Mouse (Mus musculus) ES-E14 (cell line): ENCODE measurements at regions not wholly inside any gene's neighbourhood (a gene's known extent, or its start where the extent isn't known, plus 50 kb on each side); places are given as distances from the start of the nearest gene placed in this dataset.

Source experiments
- DNase-seq: peaks from one replicate; pipeline ENCODE4 v3.0.0-alpha.2; 2013; ENCODE audit warnings: low read depth, low spot score
- H3K27ac ChIP-seq: 2 replicates; pipeline ENCODE4 v1.5.1; 2012; ENCODE audit warnings: low read depth, mild to moderate bottlenecking, low read length, moderate library complexity, mixed read lengths; ENCODE audit not compliant: poor library complexity, insufficient read depth, severe bottlenecking
- H3K36me3 ChIP-seq: 2 replicates; pipeline ENCODE4 v1.6.1; 2012; ENCODE audit warnings: mild to moderate bottlenecking, low read length, moderate library complexity, mixed read lengths; ENCODE audit not compliant: control insufficient read depth, poor library complexity, insufficient read depth, severe bottlenecking
- H3K4me1 ChIP-seq, 2 experiments: fragments of 150-350 bp in 1 of 2; sonication (generic) in 1 of 2; 2 replicates each; pipeline ENCODE4 v1.6.1; 2012; ENCODE audit warnings: low read length in 2 of 2, mild to moderate bottlenecking in 1 of 2, mixed read lengths in 1 of 2; ENCODE audit not compliant: control insufficient read depth in 2 of 2, insufficient read depth in 2 of 2, poor library complexity in 1 of 2
- H3K4me3 ChIP-seq, 2 experiments: fragments of 150-350 bp in 1 of 2; sonication (generic) in 1 of 2; 2 replicates each; pipeline ENCODE4 v1.5.1; 2012; ENCODE audit warnings: low read length in 2 of 2, low read depth in 1 of 2, mild to moderate bottlenecking in 1 of 2, mixed read lengths in 1 of 2; ENCODE audit not compliant: insufficient read depth in 1 of 2, poor library complexity in 1 of 2, severe bottlenecking in 1 of 2
- H3K9ac ChIP-seq: 2 replicates; pipeline ENCODE4 v1.6.1; 2012; ENCODE audit warnings: low read depth, mild to moderate bottlenecking, low read length, mixed read lengths; ENCODE audit not compliant: poor library complexity, insufficient read depth, severe bottlenecking
- H3K9me3 ChIP-seq: fragments of 150-350 bp; sonication (generic); 2 replicates; pipeline ENCODE4 v1.6.1; 2012; ENCODE audit warnings: low read depth, mild to moderate bottlenecking, low read length; ENCODE audit not compliant: control insufficient read depth, insufficient read depth
- CHD2 ChIP-seq: IDR thresholded peaks from 2 replicates; pipeline ENCODE4 v1.6.1; 2014; ENCODE audit warnings: mild to moderate bottlenecking, low read depth, low read length, inconsistent platforms
- HCFC1 ChIP-seq: IDR thresholded peaks from 2 replicates; pipeline ENCODE4 v1.6.1; 2012; ENCODE audit warnings: low read length, inconsistent platforms, borderline replicate concordance; ENCODE audit not compliant: insufficient read depth
- MAFK ChIP-seq: IDR thresholded peaks from 2 replicates; pipeline ENCODE4 v1.6.1; 2014; ENCODE audit warnings: mild to moderate bottlenecking, low read depth, low read length, inconsistent platforms; ENCODE audit not compliant: insufficient read depth
- ZC3H11A ChIP-seq: IDR thresholded peaks from 2 replicates; pipeline ENCODE4 v1.6.1; 2012; ENCODE audit warnings: low read depth, mild to moderate bottlenecking, inconsistent platforms, low read length, borderline replicate concordance
- ZNF384 ChIP-seq: IDR thresholded peaks from 2 replicates; pipeline ENCODE4 v1.6.1; 2012; ENCODE audit warnings: low read depth, low read length, inconsistent platforms
- in situ Hi-C, 2 experiments: fragments of 600-800 bp; cut with MboI; formaldehyde crosslinking; loops; one replicate each; pipeline ENCODE4 v1.15.1; 2025; ENCODE audit warnings: low sequenced_read_pairs in 2 of 2, inconsistent platforms in 1 of 2; ENCODE audit not compliant: unreplicated experiment in 2 of 2

- no peaks in the 10 kb centered on the region for H3K9me3 ChIP-seq
- 0 out of 4 replicates have a peak, but pooled peaks cover 0 to 2% of the 10 kb centered on the region in 2 experiments for H3K4me1 ChIP-seq
- H3K27ac ChIP-seq: no peak overlapping the region
- no peak for DNase-seq
- in situ Hi-C loops: no loop called here
- H3K9ac ChIP-seq: no peak overlapping the region
- TF ChIP-seq ZNF384: no peak
- TF ChIP-seq ZC3H11A: no peak
- TF ChIP-seq HCFC1: no peak
- no peak for TF ChIP-seq MAFK
- TF ChIP-seq CHD2: no peak
- H3K4me3 ChIP-seq: no peak overlapping the region
- no peaks in the 10 kb centered on the region for H3K36me3 ChIP-seq
Observed at GRCm38 (mm10) chr15:5872042-5872441, 427.5 kb upstream of the Dab2 start.

- no peak overlapping the region for H3K9ac ChIP-seq
- no peak for DNase-seq
- no peaks in the 10 kb centered on the region for H3K9me3 ChIP-seq
- TF ChIP-seq MAFK: no peak
- no peak for TF ChIP-seq HCFC1
- TF ChIP-seq CHD2: no peak
- no peak for TF ChIP-seq ZC3H11A
- in situ Hi-C loops: no loop called here
- no peak overlapping the region for H3K4me3 ChIP-seq
- no peak overlapping the region for H3K27ac ChIP-seq
- H3K36me3 ChIP-seq: no peaks in the 10 kb centered on the region
- no peaks in the 10 kb centered on the region for H3K4me1 ChIP-seq
Observed at GRCm38 (mm10) chr15:5877749-5878148, 421.8 kb upstream of the Dab2 start.

- no peaks in the 10 kb centered on the region for H3K36me3 ChIP-seq
- H3K4me3 ChIP-seq: no peak overlapping the region
- TF ChIP-seq MAFK: no peak
- no peak for TF ChIP-seq ZNF384
- TF ChIP-seq ZC3H11A: no peak
- TF ChIP-seq CHD2: no peak
- no peak for TF ChIP-seq HCFC1
- DNase-seq: no peak
- H3K27ac ChIP-seq: no peak overlapping the region
- in situ Hi-C loops: no loop called here
- peaks cover 1% of the 10 kb centered on the region; the same call in 1 of the 2 replicates for H3K9me3 ChIP-seq
- H3K4me1 ChIP-seq: peaks cover 4 to 7% of the 10 kb centered on the region in 2 experiments; a peak in 3 of 4 replicates
- no peak overlapping the region for H3K9ac ChIP-seq
Observed at GRCm38 (mm10) chr15:5891188-5891587, 408.4 kb upstream of the Dab2 start.

GRCm38 (mm10) chr15:5892034-5892433, 407.6 kb upstream of the Dab2 start:
- H3K36me3 ChIP-seq: no peaks in the 10 kb centered on the region
- DNase-seq: no peak
- TF ChIP-seq ZC3H11A: no peak
- no peak for TF ChIP-seq HCFC1
- no peak for TF ChIP-seq ZNF384
- no peak for TF ChIP-seq MAFK
- TF ChIP-seq CHD2: no peak
- no peak overlapping the region for H3K4me3 ChIP-seq
- in situ Hi-C loops: no loop called here
- no peak overlapping the region for H3K27ac ChIP-seq
- peaks cover 1% of the 10 kb centered on the region; the same call in 1 of the 2 replicates for H3K9me3 ChIP-seq
- H3K4me1 ChIP-seq: peaks cover 4 to 12% of the 10 kb centered on the region in 2 experiments; a peak in 3 of 4 replicates
- H3K9ac ChIP-seq: no peak overlapping the region
